Mouse (Mus musculus) cerebellum, postnatal 4 days (tissue): ENCODE results near the gene Nr3c2.

Experiments
- DNase-seq, 2 experiments: peaks; one replicate each; pipeline ENCODE4 v3.0.0; 2022; ENCODE audit warnings: low spot score in 2 of 2, mixed read lengths in 1 of 2

Gene Nr3c2

GRCm38 (mm10) chr8:76971761-76972404 lies 72.6 kb downstream of the Nr3c2 start:
- DNase-seq = no peak

GRCm38 (mm10) chr8:76972947-76973552 lies 73.8 kb downstream of the Nr3c2 start:
- DNase-seq = peak in 1 of 2 experiments; percentile 10

DNA sequence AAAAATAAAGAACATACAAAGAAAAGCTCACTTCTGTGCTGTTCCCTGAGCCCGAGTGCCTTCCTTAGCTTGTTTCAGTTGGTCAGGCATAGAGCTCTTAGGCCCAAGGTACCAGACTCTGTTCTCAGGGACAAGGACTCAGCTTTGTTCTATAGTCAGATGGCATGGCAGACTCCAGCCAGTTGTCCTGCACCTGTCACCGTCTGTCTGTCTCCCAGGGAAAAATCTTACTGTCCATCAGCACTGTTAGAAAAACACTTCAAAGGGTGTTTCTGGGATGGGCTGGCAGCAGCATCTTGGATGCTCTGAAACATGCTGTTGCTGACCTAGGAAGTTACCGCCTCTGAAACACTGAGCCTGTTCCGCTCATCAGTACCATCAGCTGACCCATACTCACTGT lies 78.7 kb downstream of the Nr3c2 start:
- DNase-seq = no peak

GRCm38 (mm10) chr8:76984082-76984481 lies 84.8 kb downstream of the Nr3c2 start:
- DNase-seq = no peak

- DNase-seq = no peak
These were observed 85.6 kb downstream of the Nr3c2 start for GRCm38 (mm10) chr8:76984851-76985250.

DNA sequence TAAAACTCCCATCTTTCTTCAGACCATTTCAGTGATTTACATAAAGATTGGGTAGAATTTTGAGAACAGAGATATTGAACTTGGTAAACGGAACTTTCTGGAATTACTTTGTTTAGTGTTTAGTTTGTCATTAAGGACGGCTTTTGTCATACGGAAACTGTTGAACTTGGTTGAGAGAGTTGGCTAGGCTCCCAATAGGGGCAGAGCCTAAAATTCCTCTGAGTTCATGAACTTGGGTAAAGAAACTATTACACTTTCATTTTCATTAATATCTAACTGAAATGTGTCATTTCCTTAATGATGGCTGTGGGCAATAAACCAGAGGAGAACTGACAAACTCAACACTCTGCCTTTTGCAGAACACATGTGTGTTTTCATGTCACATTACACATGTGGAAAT lies 88.6 kb downstream of the Nr3c2 start:
- no peak for DNase-seq

GRCm38 (mm10) chr8:76998276-76998675 lies 99.0 kb downstream of the Nr3c2 start:
- no peak for DNase-seq

GRCm38 (mm10) chr8:77009425-77009824 lies 110.2 kb downstream of the Nr3c2 start:
- peak in 1 of 2 experiments; percentile 47 for DNase-seq

GRCm38 (mm10) chr8:77011985-77012384 lies 112.7 kb downstream of the Nr3c2 start:
- DNase-seq = no peak

GRCm38 (mm10) chr8:77012641-77013040 lies 113.4 kb downstream of the Nr3c2 start:
- no peak for DNase-seq

DNA sequence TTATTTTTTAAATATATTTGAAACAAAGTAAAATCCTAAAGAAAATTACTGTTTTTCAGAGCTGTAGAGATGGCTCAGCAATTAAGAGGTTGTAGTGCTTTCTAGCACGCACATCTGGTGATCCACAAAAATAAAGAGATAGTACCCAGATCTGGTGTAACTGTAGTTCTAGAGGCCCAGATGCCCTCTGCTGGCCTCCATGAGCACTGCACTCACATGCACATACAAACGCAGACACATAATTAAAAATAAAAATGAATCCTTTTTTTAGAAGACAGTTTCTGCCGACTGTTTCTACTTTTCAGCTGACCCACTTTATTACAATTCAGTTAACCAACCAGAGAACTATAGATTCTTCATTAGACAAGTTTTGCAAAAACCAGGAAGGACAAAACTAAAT lies 117.5 kb downstream of the Nr3c2 start:
- DNase-seq = no peak

GRCm38 (mm10) chr8:77023837-77024710 lies 124.8 kb downstream of the Nr3c2 start:
- no peak for DNase-seq

- no peak for DNase-seq
These were observed 132.0 kb downstream of the Nr3c2 start for GRCm38 (mm10) chr8:77031213-77031612.

GRCm38 (mm10) chr8:77033706-77034464 lies 134.6 kb downstream of the Nr3c2 start:
- no peak for DNase-seq

GRCm38 (mm10) chr8:77034465-77034829 lies 135.2 kb downstream of the Nr3c2 start:
- no peak for DNase-seq

- DNase-seq = no peak
These were observed 142.0 kb downstream of the Nr3c2 start for GRCm38 (mm10) chr8:77041214-77041613.

DNA sequence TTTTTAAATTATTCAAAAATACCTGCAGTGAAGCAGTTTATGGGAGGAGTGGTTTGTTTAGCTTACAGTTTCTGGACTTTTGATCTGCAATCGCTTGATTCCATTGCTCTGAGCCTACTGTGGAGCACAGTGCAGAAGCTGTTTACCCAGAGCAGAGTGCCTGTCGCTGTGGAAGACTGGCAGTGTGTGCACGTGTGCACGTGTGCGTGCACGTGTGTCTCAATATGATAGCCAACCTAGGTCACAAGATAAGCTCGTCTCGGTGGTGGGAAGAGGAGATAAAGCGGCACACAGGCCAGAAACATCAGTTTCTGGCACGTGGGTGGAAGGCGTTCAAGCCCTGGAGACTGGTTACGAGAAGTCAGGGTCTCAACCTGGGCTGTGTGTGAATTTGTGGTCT lies 145.6 kb downstream of the Nr3c2 start:
- DNase-seq = no peak

DNA sequence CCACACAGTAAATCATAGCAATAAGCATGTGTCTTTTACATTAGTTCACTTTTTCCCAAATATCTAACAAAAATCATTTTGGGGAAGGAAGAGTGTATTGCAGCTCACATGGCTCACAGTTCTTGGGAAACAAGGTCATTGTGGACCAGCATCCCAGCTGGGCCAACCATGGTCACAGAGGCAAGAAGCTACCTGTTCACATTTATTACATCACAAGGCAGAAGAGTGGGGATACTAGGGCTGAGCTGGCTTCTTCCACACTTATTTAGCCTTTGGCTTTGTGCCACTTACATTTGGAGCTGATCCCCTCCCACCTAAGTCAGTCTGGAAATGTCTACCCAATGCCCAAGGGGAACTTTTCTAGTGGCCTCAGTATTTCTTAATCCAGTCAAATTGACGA lies 146.5 kb downstream of the Nr3c2 start:
- no peak for DNase-seq

DNA sequence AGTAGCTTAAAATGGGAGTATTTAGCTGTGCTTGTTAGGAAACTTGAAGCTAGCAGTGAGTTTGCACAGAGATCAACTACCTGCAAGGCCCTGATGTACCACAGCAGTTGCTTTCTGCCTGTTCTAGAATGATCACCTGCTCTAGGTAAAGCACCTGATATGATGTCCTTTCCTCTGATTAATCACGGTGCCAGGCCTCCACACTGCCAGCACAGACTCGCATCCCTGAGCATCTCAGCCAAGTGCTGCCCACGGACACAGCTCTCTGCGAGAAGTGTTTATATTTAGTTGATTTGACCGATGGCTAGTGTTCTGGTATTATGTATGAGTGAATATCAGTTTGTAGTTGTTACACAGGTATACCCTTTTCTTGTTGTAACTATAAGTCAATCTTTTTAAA lies 147.0 kb downstream of the Nr3c2 start:
- DNase-seq = no peak

DNA sequence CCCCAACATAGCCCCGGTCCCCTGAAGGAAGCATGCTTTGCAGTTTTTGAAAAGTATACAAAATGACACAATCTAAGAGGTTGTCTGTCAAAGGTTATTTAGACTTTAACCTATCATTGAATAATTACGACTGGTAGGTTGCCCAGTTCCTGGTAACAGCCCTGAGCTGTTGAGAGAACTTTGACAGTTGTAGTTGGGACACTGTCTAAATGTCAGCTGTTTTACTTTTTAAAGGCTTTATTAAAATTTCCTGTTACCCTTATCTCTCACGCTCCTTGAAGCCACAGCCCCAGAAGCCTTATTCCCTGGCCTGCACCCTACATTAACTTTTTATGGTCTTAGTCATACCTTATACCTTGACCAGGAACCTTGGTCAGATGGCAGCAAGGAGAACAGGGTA lies 147.5 kb downstream of the Nr3c2 start:
- DNase-seq = no peak

DNA sequence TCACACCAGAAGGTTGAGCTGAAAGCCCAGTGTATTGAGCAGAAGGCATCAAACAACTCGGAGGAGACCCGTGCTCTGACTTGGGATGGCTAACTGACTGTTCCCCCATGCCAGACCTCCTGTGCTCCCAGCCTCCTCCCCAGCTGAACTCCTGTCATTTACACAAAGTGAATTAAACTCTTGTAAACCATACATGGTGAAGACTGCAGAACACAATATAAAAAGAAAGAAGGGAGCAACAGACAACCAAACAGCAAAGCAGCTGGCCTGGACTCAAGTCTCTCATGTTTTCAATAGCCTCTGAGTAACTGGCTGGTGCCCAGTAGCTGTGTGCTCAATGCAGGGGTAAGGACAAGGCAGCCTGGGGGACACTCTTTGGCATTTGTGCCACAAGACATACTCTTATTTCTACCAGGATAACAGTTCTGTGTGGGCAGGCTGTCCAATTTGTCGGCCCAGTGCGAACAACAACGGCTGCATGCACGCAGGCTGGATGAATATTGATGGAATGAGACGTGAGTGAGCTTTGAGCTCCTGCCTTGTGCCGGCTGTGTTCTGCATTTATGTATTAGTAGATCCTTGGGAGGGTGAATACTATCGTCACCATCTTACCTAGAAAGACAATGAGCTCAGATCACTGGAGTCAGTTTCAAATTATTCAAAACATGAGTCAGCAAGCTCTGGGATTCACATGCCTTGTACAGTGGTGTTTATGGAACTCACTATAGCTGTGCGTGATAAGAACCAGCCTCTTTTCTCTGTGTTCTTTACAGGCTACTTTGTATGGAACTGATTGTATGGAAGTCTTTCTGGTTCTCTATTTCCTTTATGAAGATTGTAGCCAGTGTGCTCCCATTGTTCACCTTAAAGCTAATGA lies 152.4 kb downstream of the Nr3c2 start:
- DNase-seq = no peak
